Mouse (Mus musculus): Measurements from ENCODE around the gene Nell2.

- TF ChIP-seq CTCF (IDR thresholded peaks at IDR 0.05; ENCODE audit: low read depth) (no peak), EP300 (IDR thresholded peaks at IDR 0.05; ENCODE audit: low read depth) (no peak)
Observed at GRCm38 (mm10) chr15:95444586-95444985, 83.8 kb downstream of the Nell2 start.

All from liver, postnatal 0 days (tissue).